Mouse (Mus musculus) embryonic fibroblast, embryonic 13.5 days (primary cell): ENCODE results near the gene Dhfr. TPM values are rescaled to one million over a fixed set of nuclear protein-coding genes. Genes with fewer than 3 reads are reported as not detected.
"Not testable (repeated sequence)": the region's sequence is repeated elsewhere in the genome, so short reads cannot be mapped to it uniquely, and the experiment has no call there.

ENCODE experiments used
- H3K27ac ChIP-seq: 2 replicates; pipeline ENCODE4 v1.5.1; 2012; ENCODE audit warnings: low read length, control low read depth, inconsistent platforms; ENCODE audit not compliant: insufficient read depth
- H3K4me1 ChIP-seq: 2 replicates; pipeline ENCODE4 v1.6.1; 2011; ENCODE audit warnings: low read length; ENCODE audit not compliant: control insufficient read depth, insufficient read depth
- H3K4me3 ChIP-seq: 2 replicates; pipeline ENCODE4 v1.5.1; 2011; ENCODE audit warnings: mild to moderate bottlenecking, control low read depth, low read length; ENCODE audit not compliant: insufficient read depth
- CTCF ChIP-seq: IDR thresholded peaks from 2 replicates; pipeline ENCODE4 v1.5.1; 2011; ENCODE audit warnings: mild to moderate bottlenecking, control low read depth, low read length, moderate library complexity, borderline replicate concordance; ENCODE audit not compliant: insufficient read depth
- POLR2A ChIP-seq: IDR thresholded peaks from 2 replicates; pipeline ENCODE4 v1.6.1; 2011; ENCODE audit warnings: low read depth, mild to moderate bottlenecking, control low read depth, low read length, moderate library complexity
- polyA plus RNA-seq: library from polyadenylated mRNA; stranded (reverse); fragments of >200 nt; gene quantifications from 2 replicates; pipeline ENCODE4 v1.2.4, GENCODE M21; 2011; ENCODE audit warnings: low read depth; ENCODE audit not compliant: missing spikeins, insufficient read length

Gene Dhfr
- polyA plus RNA-seq, 1 experiment, result 7.6 TPM

GRCm38 (mm10) chr13:92370811-92371210 is 16.3 kb downstream of the Dhfr start:
- Histone ChIP-seq H3K27ac (no peak overlapping the region), H3K4me3 (no peak overlapping the region), H3K4me1 (no peaks in the 10 kb centered on the region)
- TF ChIP-seq POLR2A (no peak), CTCF (no peak)

DNA sequence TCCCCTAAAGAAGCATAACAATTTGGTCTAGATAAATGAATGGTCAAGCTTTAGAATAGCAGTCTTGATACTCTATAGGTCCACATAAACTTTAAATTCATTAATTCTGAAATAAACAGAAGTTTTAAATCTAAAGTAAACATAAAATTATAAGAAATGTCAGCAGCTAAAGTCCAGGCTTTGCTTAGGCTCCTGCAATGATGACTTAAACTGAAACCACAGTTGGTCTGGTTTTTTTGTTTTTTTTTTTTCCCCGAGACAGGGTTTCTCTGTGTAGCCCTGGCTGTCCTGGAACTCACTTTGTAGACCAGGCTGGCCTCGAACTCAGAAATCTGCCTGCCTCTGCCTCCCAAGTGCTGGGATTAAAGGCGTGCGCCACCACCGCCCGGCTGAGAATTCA is 16.9 kb downstream of the Dhfr start:
- not testable (repeated sequence) for H3K4me1 ChIP-seq, H3K4me3 ChIP-seq, H3K27ac ChIP-seq

DNA sequence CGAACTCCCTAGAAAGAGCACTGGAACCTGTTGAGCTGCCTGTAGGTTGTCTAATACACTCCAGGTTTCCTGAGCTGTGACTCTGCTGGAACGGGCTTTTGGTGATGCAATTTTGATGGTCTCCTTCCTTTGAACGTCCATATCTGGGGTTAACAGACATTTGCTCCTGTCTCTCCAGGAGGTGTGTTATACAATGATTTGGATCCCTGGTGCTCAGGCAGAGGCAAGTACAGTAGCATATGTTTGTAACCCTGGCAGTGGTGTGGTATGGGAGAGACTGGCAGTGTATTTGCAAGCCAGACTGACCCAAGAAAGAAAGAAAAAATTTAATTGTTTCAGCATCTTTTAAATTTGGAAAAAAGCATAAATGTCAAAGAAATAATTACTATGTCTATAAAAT is 32.8 kb downstream of the Dhfr start:
- TF ChIP-seq CTCF, result no peak
- no peak for TF ChIP-seq POLR2A
- no peak overlapping the region for H3K27ac ChIP-seq
- H3K4me1 ChIP-seq, result no peaks in the 10 kb centered on the region
- H3K4me3 ChIP-seq, result no peak overlapping the region

- Histone ChIP-seq H3K4me3 (no peak overlapping the region), H3K27ac (no peak overlapping the region), H3K4me1 (no peaks in the 10 kb centered on the region)
- TF ChIP-seq CTCF (no peak), POLR2A (no peak)
Observed at GRCm38 (mm10) chr13:92393047-92393661, 38.6 kb downstream of the Dhfr start.

DNA sequence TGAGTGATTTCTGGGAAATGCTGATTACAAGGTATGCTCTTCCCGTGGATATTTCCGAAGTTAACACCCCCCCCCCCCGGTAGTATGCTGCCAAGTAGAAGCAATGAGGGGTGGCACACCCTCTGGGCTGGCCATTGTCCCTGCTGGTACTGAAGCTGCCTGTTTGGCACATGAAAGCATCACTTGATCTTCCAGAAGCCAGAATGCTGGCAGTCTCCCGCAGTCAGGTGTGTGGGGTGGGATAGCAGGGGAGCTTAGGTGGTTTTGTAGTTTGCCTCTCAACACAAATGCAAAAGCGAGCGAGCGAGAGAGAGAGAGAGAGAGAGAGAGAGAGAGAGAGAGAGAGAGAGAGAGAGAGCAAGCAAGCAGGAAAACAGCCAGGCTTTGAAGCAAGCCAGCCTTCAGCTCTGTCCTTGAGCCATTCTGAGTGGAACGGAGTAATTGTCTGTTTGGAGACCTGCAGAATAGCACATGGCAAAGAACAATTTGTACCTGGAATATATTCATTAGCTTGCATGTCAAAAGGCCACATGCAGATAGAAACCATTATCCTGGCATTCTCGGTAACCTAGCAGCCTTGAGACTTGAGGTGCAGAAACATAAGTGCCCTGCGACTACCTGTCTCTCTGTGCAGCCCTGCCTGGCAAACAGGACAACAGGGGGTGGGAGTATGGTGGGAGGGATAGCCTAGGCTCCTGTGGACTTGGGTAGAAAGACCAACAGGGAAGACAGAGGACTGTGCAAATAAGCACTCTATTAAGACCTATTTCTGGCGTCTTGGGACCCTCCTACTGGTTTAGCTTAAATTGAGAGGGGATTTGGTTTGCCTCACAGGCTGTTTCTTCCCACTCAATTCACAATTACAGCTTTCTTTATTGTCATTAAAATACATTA is 44.2 kb downstream of the Dhfr start:
- no peak overlapping the region for H3K4me3 ChIP-seq
- no peak overlapping the region for H3K27ac ChIP-seq
- TF ChIP-seq CTCF (no peak), POLR2A (no peak)
- H3K4me1 ChIP-seq, result no peaks in the 10 kb centered on the region

DNA sequence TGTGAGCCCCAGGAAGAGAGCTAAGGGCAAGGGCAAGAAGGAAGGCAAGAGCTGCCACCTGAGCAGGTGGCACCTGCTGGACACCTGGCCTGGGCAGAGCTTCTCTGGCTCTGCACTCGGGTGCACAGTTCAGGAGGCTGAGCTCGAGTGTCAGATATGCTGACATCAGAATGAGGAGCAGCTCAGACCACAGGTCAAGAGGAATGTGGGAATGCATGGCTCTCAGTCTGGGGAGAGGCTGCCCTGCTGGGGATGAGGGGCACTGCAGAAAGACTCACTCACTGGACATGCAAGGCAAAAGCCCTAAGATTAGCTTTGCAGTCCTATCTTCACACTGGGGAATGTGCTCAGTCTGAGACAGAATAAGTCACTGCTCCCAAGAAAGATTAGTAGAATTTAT is 47.5 kb downstream of the Dhfr start:
- no peak overlapping the region for H3K27ac ChIP-seq
- H3K4me3 ChIP-seq, result no peak overlapping the region
- TF ChIP-seq POLR2A, result no peak
- TF ChIP-seq CTCF, result no peak
- H3K4me1 ChIP-seq, result no peaks in the 10 kb centered on the region

GRCm38 (mm10) chr13:92403496-92403895 is 49.0 kb downstream of the Dhfr start:
- TF ChIP-seq CTCF (no peak), POLR2A (no peak)
- Histone ChIP-seq H3K4me3 (no peak overlapping the region), H3K4me1 (no peaks in the 10 kb centered on the region), H3K27ac (no peak overlapping the region)

- no peak overlapping the region for H3K27ac ChIP-seq
- TF ChIP-seq CTCF (no peak), POLR2A (no peak)
- H3K4me3 ChIP-seq, result no peak overlapping the region
- H3K4me1 ChIP-seq, result no peaks in the 10 kb centered on the region
Observed at GRCm38 (mm10) chr13:92410486-92410885, 56.0 kb downstream of the Dhfr start.

DNA sequence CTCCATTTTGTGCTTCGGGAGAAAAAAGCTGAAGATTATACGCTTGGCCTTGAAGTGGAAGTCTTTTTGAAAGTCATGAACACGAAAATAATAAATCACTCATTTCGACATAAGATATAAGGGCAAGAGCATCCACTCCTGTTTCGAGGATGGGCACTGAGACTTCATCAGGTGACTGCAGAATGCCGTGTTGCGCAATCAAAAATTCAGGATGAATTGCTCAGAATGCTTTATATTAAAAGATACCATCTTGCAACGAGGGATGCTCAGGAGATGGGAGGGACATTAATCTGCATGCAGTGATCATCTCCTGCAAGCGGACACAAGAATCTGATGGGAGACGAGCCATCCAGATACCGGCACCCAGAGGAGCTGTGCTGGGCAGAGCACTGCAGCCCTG is 65.1 kb downstream of the Dhfr start:
- H3K27ac ChIP-seq, result no peak overlapping the region
- H3K4me1 ChIP-seq, result no peaks in the 10 kb centered on the region
- TF ChIP-seq POLR2A (no peak), CTCF (no peak)
- H3K4me3 ChIP-seq, result no peak overlapping the region

GRCm38 (mm10) chr13:92423711-92424110 is 69.2 kb downstream of the Dhfr start:
- no peak for TF ChIP-seq POLR2A
- no peak for TF ChIP-seq CTCF
- Histone ChIP-seq H3K4me1 (no peaks in the 10 kb centered on the region), H3K27ac (no peak overlapping the region), H3K4me3 (no peak overlapping the region)

GRCm38 (mm10) chr13:92425758-92426264 is 71.3 kb downstream of the Dhfr start, which contains the start of gene Ankrd34b:
TSS of gene Ankrd34b (plus strand) at chr13:92425896.
- H3K4me1 ChIP-seq, result no peaks in the 10 kb centered on the region
- no peak within 1 kb of the TSS for H3K27ac ChIP-seq
- TF ChIP-seq POLR2A, result no peak
- TF ChIP-seq CTCF, result no peak
- H3K4me3 ChIP-seq, result peak within 1 kb of the TSS; percentile 29
